Mouse (Mus musculus): ENCODE results near the gene Svep1.

- TF ChIP-seq CTCF (IDR thresholded peaks at IDR 0.05; ENCODE audit: low read depth) (no peak), EP300 (optimal IDR thresholded peaks at IDR 0.05) (no peak)
These were observed 143.7 kb downstream of the Svep1 start for GRCm38 (mm10) chr4:58062933-58063332.
